ENCODE assay signal across 21 mouse cellular contexts in the genomic region with DNA sequence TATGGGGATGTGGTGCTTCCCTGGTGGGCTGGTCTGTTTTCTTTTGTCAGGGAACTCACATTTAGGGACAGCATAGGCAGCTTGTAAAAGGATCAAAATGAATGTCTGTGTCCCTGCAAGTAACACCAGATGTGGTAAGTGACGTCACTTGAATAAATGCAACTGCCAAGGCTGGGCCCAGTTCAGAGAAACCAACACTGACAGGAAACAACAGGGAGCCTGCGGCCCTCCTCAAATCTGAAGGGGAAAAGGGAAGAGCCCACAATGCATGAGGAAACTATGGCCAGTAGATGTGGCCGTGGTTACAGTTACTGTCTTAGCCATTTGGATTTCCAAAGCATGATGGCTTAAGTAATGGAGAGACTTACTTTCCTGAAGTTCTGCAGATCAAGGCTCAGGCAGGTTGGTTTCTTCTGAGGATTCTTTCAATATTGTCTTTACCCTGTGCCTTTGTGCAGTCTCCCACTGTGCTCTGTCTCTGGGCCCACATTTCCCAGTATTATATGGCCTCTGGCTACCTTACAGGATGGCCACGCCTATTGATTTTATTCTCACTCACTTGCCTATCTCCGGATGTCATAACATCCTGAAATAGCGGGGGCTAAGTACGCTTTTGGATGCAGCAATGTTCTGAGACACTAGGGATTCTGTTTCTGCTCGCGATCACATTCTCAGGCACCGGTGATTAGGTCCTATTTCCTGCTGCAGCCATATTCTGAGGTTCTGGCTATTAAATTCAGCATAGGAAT. TPM values are rescaled to one million over a fixed set of nuclear protein-coding genes. Genes with fewer than 3 reads are reported as not detected.
A peak's percentile ranks its signal among the peaks of the same experiment; 100 is the strongest.
DNase-seq lines count a peak whose midpoint lies in the region; ATAC-seq and TF ChIP-seq lines count a peak whose summit lies in the region.
"Had no signal": no experiment of that assay in that cellular context is flagged by ENCODE, and none has a peak within 500 bp of the region (broad histone marks: within the 10 kb centered on the region; RNA-seq: fewer than 3 reads in every experiment).

No protein-coding gene starts in this region.

- 70% methylated on average over 10 of the region's 10 CpGs for WGBS in limb, embryonic 14.5 days
- whole genome bisulfite sequencing in limb, embryonic 10.5 days: 80% methylated on average over 10 of the region's 10 CpGs
- WGBS in forebrain, embryonic 11.5 days: 82% methylated on average over 10 of the region's 10 CpGs

- H3K9ac ChIP-seq in limb, embryonic 14.5 days (ENCODE audit: low read depth, low read length, severe bottlenecking): no peak overlapping the region
- H3K9ac ChIP-seq in forebrain, embryonic 11.5 days (ENCODE audit: low read length): no peak overlapping the region
- H3K9ac ChIP-seq: embryonic facial prominence, embryonic 15.5 days; limb, embryonic 13.5 days; liver, embryonic 14.5 days had no signal

- DNase-seq in embryo, embryonic 10.5 days (ENCODE audit: low spot score): peak; percentile 22
- DNase-seq in embryo, embryonic 9.5 days (ENCODE audit: extremely low spot score): no peak
- DNase-seq in limb, embryonic 14.5 days (ENCODE audit: low spot score): no peak
- DNase-seq in limb, embryonic 10.5 days (ENCODE audit: low spot score): no peak
- DNase-seq in naive thymus-derived CD4-positive, alpha-beta T cell, adult 2 months (ENCODE audit: low read depth): peak; percentile 54
- no peak for DNase-seq in adrenal gland, postnatal 25 days
- no peak for DNase-seq in forebrain, embryonic 11.5 days (ENCODE audit: low spot score)
- DNase-seq: cerebellum, adult 9-11 months; embryo, embryonic 11 days; kidney, adult 18-20 months; lung, postnatal 10 days; retina, postnatal 1 day; thymus, adult 2 months had no signal

- H3K4me2 ChIP-seq in limb, embryonic 14.5 days (replicated peaks; ENCODE audit: low read depth, low read length, severe bottlenecking): no peak overlapping the region
- H3K4me2 ChIP-seq in forebrain, embryonic 11.5 days (ENCODE audit: low read depth, low read length, severe bottlenecking): no peak overlapping the region
- H3K4me2 ChIP-seq: embryonic facial prominence, embryonic 15.5 days; limb, embryonic 13.5 days had no signal

- H3K36me3 ChIP-seq in limb, embryonic 14.5 days (ENCODE audit: control insufficient read depth, insufficient read depth, low read length): no peaks in the 10 kb centered on the region
- H3K36me3 ChIP-seq in limb, embryonic 10.5 days: no peaks in the 10 kb centered on the region
- no peaks in the 10 kb centered on the region for H3K36me3 ChIP-seq in forebrain, embryonic 11.5 days (ENCODE audit: control insufficient read depth, insufficient read depth, low read length)
- H3K36me3 ChIP-seq: embryonic facial prominence, embryonic 15.5 days; forebrain, embryonic 10.5 days; limb, embryonic 13.5 days had no signal

- H3K4me1 ChIP-seq in limb, embryonic 14.5 days (ENCODE audit: control insufficient read depth, insufficient read depth, low read length): peaks cover 6% of the 10 kb centered on the region; the same call in 1 of the 2 replicates
- H3K4me1 ChIP-seq in limb, embryonic 10.5 days: peaks cover 6% of the 10 kb centered on the region; the same call in 1 of the 2 replicates
- no peaks in the 10 kb centered on the region for H3K4me1 ChIP-seq in forebrain, embryonic 11.5 days (replicated peaks; ENCODE audit: control insufficient read depth, insufficient read depth, low read length)

- H3K4me3 ChIP-seq in limb, embryonic 14.5 days (replicated peaks; ENCODE audit: low read length): no peak overlapping the region
- no peak overlapping the region for H3K4me3 ChIP-seq in limb, embryonic 10.5 days
- H3K4me3 ChIP-seq in forebrain, embryonic 11.5 days (ENCODE audit: low read depth, low read length): no peak overlapping the region
- H3K4me3 ChIP-seq: embryonic facial prominence, embryonic 15.5 days; forebrain, embryonic 10.5 days; limb, embryonic 13.5 days had no signal

- no peaks in the 10 kb centered on the region for H3K27me3 ChIP-seq in limb, embryonic 14.5 days (ENCODE audit: control insufficient read depth, insufficient read depth, low read length)
- no peaks in the 10 kb centered on the region for H3K27me3 ChIP-seq in limb, embryonic 10.5 days (ENCODE audit: low read depth, poor library complexity, severe bottlenecking)
- no peaks in the 10 kb centered on the region for H3K27me3 ChIP-seq in forebrain, embryonic 11.5 days (ENCODE audit: control insufficient read depth, insufficient read depth, low read length)
- H3K27me3 ChIP-seq: embryonic facial prominence, embryonic 15.5 days; limb, embryonic 13.5 days had no signal

- ATAC-seq in limb, embryonic 14.5 days (ENCODE audit: low FRiP score, low read depth): peak; percentile 62
- peak; percentile 89 for ATAC-seq in common myeloid progenitor, adult 5-6 weeks (replicated peaks; ENCODE audit: low read depth, poor library complexity, severe bottlenecking)
- no peak for ATAC-seq in forebrain, embryonic 11.5 days (replicated peaks; ENCODE audit: low FRiP score)
- ATAC-seq: hindbrain, embryonic 16.5 days had no signal

- TF ChIP-seq POLR2A in limb, embryonic 14.5 days (IDR thresholded peaks at IDR 0.05; ENCODE audit: borderline replicate concordance, extremely low read depth, insufficient read depth, insufficient read length): no peak

- H3K27ac ChIP-seq in limb, embryonic 14.5 days (replicated peaks; ENCODE audit: low read depth, low read length): no peak overlapping the region
- H3K27ac ChIP-seq in limb, embryonic 10.5 days: no peak overlapping the region
- H3K27ac ChIP-seq in forebrain, embryonic 11.5 days (ENCODE audit: low read depth, low read length): no peak overlapping the region
- H3K27ac ChIP-seq: embryonic facial prominence, embryonic 15.5 days; forebrain, embryonic 10.5 days; kidney, postnatal 0 days; limb, embryonic 13.5 days; liver, embryonic 14.5 days had no signal

- H3K9me3 ChIP-seq in limb, embryonic 14.5 days (ENCODE audit: control insufficient read depth, low read length): no peaks in the 10 kb centered on the region
- no peaks in the 10 kb centered on the region for H3K9me3 ChIP-seq in limb, embryonic 10.5 days (replicated peaks)
- H3K9me3 ChIP-seq in forebrain, embryonic 11.5 days (ENCODE audit: control insufficient read depth, low read length): no peaks in the 10 kb centered on the region
- H3K9me3 ChIP-seq: embryonic facial prominence, embryonic 15.5 days; forebrain, embryonic 10.5 days; limb, embryonic 13.5 days had no signal

RNA-seq across cellular contexts. Expression of a gene that starts 17.1 kb away (rescaled TPM):
- polyA plus RNA-seq in limb, embryonic 14.5 days (2012; rRNA removed): 1.8 and 2.6 TPM in 2 replicates
- polyA plus RNA-seq in limb, embryonic 14.5 days (2014; fragmentation: Nextera tagmentation; extraction: Ambion mirVana): 2.7 and 3.3 TPM in 2 replicates
- polyA plus RNA-seq in limb, embryonic 10.5 days (2016; fragmentation: Nextera tagmentation; extraction: Ambion mirVana): 0.05 and 0.20 TPM in 2 replicates
- 0.15 and 0.32 TPM in 2 replicates for total RNA-seq in common myeloid progenitor, adult 5-6 weeks (2017)
- total RNA-seq in adrenal gland, postnatal 25 days (2021): not detected in 2 replicates
- polyA plus RNA-seq in forebrain, embryonic 11.5 days (2014; fragmentation: Nextera tagmentation; extraction: Ambion mirVana): 0.52 and 0.75 TPM in 2 replicates
- total RNA-seq: megakaryocyte-erythroid progenitor cell, adult 5-6 weeks had no signal

Comparison
In these comparisons a context has a peak if more than half of its experiments do, and no peak if none do; other contexts are left out.
1. DNase-seq: peak in embryo, embryonic 10.5 days (single experiment) and naive thymus-derived CD4-positive, alpha-beta T cell, adult 2 months (single experiment); none in embryo, embryonic 9.5 days (single experiment), limb, embryonic 14.5 days (single experiment), limb, embryonic 10.5 days (single experiment), adrenal gland, postnatal 25 days (single experiment) and forebrain, embryonic 11.5 days (single experiment).